Mouse (Mus musculus): ENCODE measurements at regions not wholly inside any gene's neighbourhood (a gene's known extent, or its start where the extent isn't known, plus 50 kb on each side); places are given as distances from the start of the nearest gene placed in this dataset.

GRCm38 (mm10) chr12:13164791-13165190, 84.2 kb downstream of the Ddx1 start:
- no peak for DNase-seq

GRCm38 (mm10) chr12:13161051-13161450, 88.0 kb downstream of the Ddx1 start:
- DNase-seq = no peak
- intact Hi-C loops (cut with DNase I) = no loop called here

More at GRCm38 (mm10) chr12:13164791-13165190, 84.2 kb downstream of the Ddx1 start:
- intact Hi-C loops (cut with DNase I) = no loop called here

- intact Hi-C loops (cut with DNase I) = no loop called here
Observed at GRCm38 (mm10) chr12:13159346-13160055, 89.5 kb downstream of the Ddx1 start.

GRCm38 (mm10) chr12:13157666-13158381, 91.2 kb downstream of the Ddx1 start:
- no peak for DNase-seq
- intact Hi-C loops (cut with DNase I) = no loop called here

More at GRCm38 (mm10) chr12:13159346-13160055, 89.5 kb downstream of the Ddx1 start:
- no peak for DNase-seq

GRCm38 (mm10) chr12:13157089-13157488, 91.9 kb downstream of the Ddx1 start:
- DNase-seq = no peak
- intact Hi-C loops (cut with DNase I) = no loop called here

- DNase-seq = no peak
- intact Hi-C loops (cut with DNase I) = no loop called here
Observed at GRCm38 (mm10) chr12:13150751-13151150, 98.3 kb downstream of the Ddx1 start.

- intact Hi-C loops (cut with DNase I) = no loop called here
Observed at GRCm38 (mm10) chr12:13147251-13147650, 101.8 kb downstream of the Ddx1 start.

GRCm38 (mm10) chr12:13145186-13146115, 103.6 kb downstream of the Ddx1 start:
- intact Hi-C loops (cut with DNase I) = no loop called here
- no peak for DNase-seq

More at GRCm38 (mm10) chr12:13147251-13147650, 101.8 kb downstream of the Ddx1 start:
- no peak for DNase-seq

GRCm38 (mm10) chr12:13144739-13145138, 104.3 kb downstream of the Ddx1 start:
- DNase-seq = no peak
- intact Hi-C loops (cut with DNase I) = no loop called here

GRCm38 (mm10) chr12:13140636-13141035, 108.4 kb downstream of the Ddx1 start:
- intact Hi-C loops (cut with DNase I) = no loop called here
- DNase-seq = no peak

GRCm38 (mm10) chr12:13139189-13139588, 109.8 kb downstream of the Ddx1 start:
- intact Hi-C loops (cut with DNase I) = no loop called here
- no peak for DNase-seq

- DNase-seq = no peak
- intact Hi-C loops (cut with DNase I) = no loop called here
Observed at GRCm38 (mm10) chr12:13134168-13134567, 114.8 kb downstream of the Ddx1 start.

- DNase-seq = peak; percentile 16 to 24
- intact Hi-C loops (cut with DNase I) = no loop called here
Observed at GRCm38 (mm10) chr12:13129677-13130082, 119.3 kb downstream of the Ddx1 start.

GRCm38 (mm10) chr12:13127407-13127806, 121.6 kb downstream of the Ddx1 start:
- intact Hi-C loops (cut with DNase I) = no loop called here
- no peak for DNase-seq

- DNase-seq = no peak
- intact Hi-C loops (cut with DNase I) = no loop called here
Observed at GRCm38 (mm10) chr12:13125054-13125453, 124.0 kb downstream of the Ddx1 start.

- intact Hi-C loops (cut with DNase I) = no loop called here
- no peak for DNase-seq
Observed at GRCm38 (mm10) chr12:13122282-13122681, 126.7 kb downstream of the Ddx1 start.

GRCm38 (mm10) chr12:13120581-13120980, 128.4 kb downstream of the Ddx1 start:
- intact Hi-C loops (cut with DNase I) = no loop called here
- no peak for DNase-seq

- intact Hi-C loops (cut with DNase I) = no loop called here
- no peak for DNase-seq
Observed at GRCm38 (mm10) chr12:13119653-13120052, 129.4 kb downstream of the Ddx1 start.

- intact Hi-C loops (cut with DNase I) = no loop called here
- no peak for DNase-seq
Observed at GRCm38 (mm10) chr12:13118026-13118425, 131.0 kb downstream of the Ddx1 start.

GRCm38 (mm10) chr12:13114341-13114740, 134.7 kb downstream of the Ddx1 start:
- DNase-seq = no peak
- intact Hi-C loops (cut with DNase I) = no loop called here

- no peak for DNase-seq
- intact Hi-C loops (cut with DNase I) = no loop called here
Observed at GRCm38 (mm10) chr12:13106931-13107330, 142.1 kb downstream of the Ddx1 start.

Data from gastrocnemius, postnatal 36 days (tissue).